Mouse (Mus musculus): Measurements from ENCODE around the gene Ufl1. TPM values are rescaled to one million over a fixed set of nuclear protein-coding genes. Genes with fewer than 3 reads are reported as not detected.
"Not testable (repeated sequence)": the region's sequence is repeated elsewhere in the genome, so short reads cannot be mapped to it uniquely, and the experiment has no call there.

Gene Ufl1
- 33.4 and 39.1 TPM in 2 replicates for polyA plus RNA-seq (2015; fragmentation: Nextera tagmentation; extraction: Ambion mirVana)

GRCm38 (mm10) chr4:25281671-25282038, at the start of gene Ufl1:
Gene Ufl1 (minus strand): TSS chr4:25281821.
- Histone ChIP-seq H3K9me3 (no peaks in the 10 kb centered on the region), H3K27ac (replicated peaks) (peak within 1 kb of the TSS; percentile 98), H3K4me2 (peak within 1 kb of the TSS; percentile 81), H3K27me3 (replicated peaks) (no peaks in the 10 kb centered on the region), H3K4me3 (peak within 1 kb of the TSS; percentile 79), H3K9ac (peak within 1 kb of the TSS; percentile 94), H3K4me1 (peaks cover 5% of the 10 kb centered on the region), H3K36me3 (peaks cover 28% of the 10 kb centered on the region)
- WGBS, result under 1% methylated on average over 30 of the region's 30 CpGs
- ATAC-seq (ENCODE audit: extremely low read depth, insufficient number of reproducible peaks, low FRiP score, low TSS enrichment), result peak; percentile 93

GRCm38 (mm10) chr4:25325684-25326220, 44.1 kb upstream of the Ufl1 start:
- H3K4me1 ChIP-seq, result no peaks in the 10 kb centered on the region
- no peak overlapping the region for H3K4me3 ChIP-seq
- 79% methylated on average over 3 of the region's 3 CpGs for WGBS
- H3K27me3 ChIP-seq (replicated peaks), result no peaks in the 10 kb centered on the region
- no peak for ATAC-seq (ENCODE audit: extremely low read depth, insufficient number of reproducible peaks, low FRiP score, low TSS enrichment)
- no peak overlapping the region for H3K4me2 ChIP-seq
- H3K27ac ChIP-seq (replicated peaks), result no peak overlapping the region
- H3K9me3 ChIP-seq, result no peaks in the 10 kb centered on the region
- H3K9ac ChIP-seq, result no peak overlapping the region
- H3K36me3 ChIP-seq, result no peaks in the 10 kb centered on the region

GRCm38 (mm10) chr4:25322631-25323178, 41.1 kb upstream of the Ufl1 start:
- Histone ChIP-seq H3K4me1 (no peaks in the 10 kb centered on the region), H3K4me3 (no peak overlapping the region), H3K4me2 (no peak overlapping the region), H3K27ac (replicated peaks) (no peak overlapping the region), H3K36me3 (no peaks in the 10 kb centered on the region), H3K9me3 (no peaks in the 10 kb centered on the region), H3K27me3 (replicated peaks) (no peaks in the 10 kb centered on the region), H3K9ac (no peak overlapping the region)
- ATAC-seq (ENCODE audit: extremely low read depth, insufficient number of reproducible peaks, low FRiP score, low TSS enrichment), result no peak
- WGBS, result 48% methylated on average over 2 of the region's 2 CpGs

DNA sequence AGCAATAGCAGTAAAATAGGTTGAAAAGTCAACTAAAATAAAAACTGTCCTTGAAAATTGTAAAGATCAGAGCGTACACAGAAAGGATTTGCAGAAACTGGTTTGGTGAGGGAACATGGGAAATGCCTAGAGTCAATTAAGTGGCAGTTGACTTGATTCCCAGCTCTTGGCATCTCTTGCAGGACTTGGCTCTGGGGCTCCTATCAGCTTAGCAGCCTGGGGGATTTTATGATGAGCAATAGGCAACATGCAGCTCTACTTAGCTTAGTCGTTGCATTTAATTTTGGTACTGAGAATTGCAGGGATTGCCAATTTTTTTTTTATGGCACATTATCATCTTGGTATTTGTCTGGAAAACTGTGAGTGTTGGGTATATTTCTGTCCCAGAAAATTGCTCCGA, 32.1 kb upstream of the Ufl1 start:
- Histone ChIP-seq H3K4me1 (no peaks in the 10 kb centered on the region), H3K4me2 (no peak overlapping the region), H3K9me3 (no peaks in the 10 kb centered on the region), H3K27ac (replicated peaks) (no peak overlapping the region), H3K27me3 (replicated peaks) (no peaks in the 10 kb centered on the region), H3K36me3 (no peaks in the 10 kb centered on the region), H3K4me3 (no peak overlapping the region), H3K9ac (no peak overlapping the region)
- WGBS, result 69% methylated on average over 3 of the region's 3 CpGs
- ATAC-seq (ENCODE audit: extremely low read depth, insufficient number of reproducible peaks, low FRiP score, low TSS enrichment), result no peak

GRCm38 (mm10) chr4:25285002-25285401, 3.4 kb upstream of the Ufl1 start:
- H3K4me3 ChIP-seq; H3K9ac ChIP-seq; H3K27ac ChIP-seq (replicated peaks); H3K27me3 ChIP-seq (replicated peaks); H3K9me3 ChIP-seq; H3K4me1 ChIP-seq; H3K36me3 ChIP-seq; ATAC-seq (ENCODE audit: extremely low read depth, insufficient number of reproducible peaks, low FRiP score, low TSS enrichment); H3K4me2 ChIP-seq: not testable (repeated sequence)
- WGBS, result 68% methylated on average over 1 of the region's 1 CpGs

DNA sequence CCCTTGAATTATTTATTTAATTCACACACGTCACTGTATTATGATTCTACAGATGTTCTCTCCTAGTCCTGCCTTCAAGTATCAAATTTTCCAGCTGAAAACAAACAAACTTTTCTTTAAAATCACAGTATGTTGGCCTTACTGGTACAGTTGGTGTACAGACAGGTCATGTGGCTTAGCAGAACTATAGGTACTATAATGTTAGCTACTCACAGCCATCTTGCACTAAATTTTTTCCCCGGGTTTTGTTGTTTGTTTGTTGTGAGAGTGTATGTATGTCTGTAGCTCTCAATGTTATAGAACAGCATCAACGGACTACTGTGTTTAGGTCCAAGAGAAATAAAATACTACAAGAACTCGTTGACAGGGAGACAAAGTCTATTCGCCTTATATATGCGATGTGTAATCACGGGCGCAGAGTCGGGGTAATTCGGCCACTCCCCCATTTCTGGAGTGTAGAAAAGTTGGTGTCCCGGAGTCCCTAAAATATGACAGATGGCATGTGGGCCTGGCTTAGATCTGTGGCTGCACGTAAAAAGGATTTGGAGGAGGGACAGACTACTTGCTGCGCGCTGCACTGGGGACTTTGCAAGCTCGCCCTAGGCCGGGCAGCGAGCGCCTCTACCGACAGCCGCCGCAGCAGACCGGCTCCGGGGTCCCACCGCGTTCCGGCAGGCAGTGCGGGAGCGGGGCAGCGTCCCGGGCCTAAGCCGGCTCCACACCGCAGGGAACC, 517 bp downstream of the Ufl1 start:
- H3K4me2 ChIP-seq, result peak overlapping the region; percentile 81

DNA sequence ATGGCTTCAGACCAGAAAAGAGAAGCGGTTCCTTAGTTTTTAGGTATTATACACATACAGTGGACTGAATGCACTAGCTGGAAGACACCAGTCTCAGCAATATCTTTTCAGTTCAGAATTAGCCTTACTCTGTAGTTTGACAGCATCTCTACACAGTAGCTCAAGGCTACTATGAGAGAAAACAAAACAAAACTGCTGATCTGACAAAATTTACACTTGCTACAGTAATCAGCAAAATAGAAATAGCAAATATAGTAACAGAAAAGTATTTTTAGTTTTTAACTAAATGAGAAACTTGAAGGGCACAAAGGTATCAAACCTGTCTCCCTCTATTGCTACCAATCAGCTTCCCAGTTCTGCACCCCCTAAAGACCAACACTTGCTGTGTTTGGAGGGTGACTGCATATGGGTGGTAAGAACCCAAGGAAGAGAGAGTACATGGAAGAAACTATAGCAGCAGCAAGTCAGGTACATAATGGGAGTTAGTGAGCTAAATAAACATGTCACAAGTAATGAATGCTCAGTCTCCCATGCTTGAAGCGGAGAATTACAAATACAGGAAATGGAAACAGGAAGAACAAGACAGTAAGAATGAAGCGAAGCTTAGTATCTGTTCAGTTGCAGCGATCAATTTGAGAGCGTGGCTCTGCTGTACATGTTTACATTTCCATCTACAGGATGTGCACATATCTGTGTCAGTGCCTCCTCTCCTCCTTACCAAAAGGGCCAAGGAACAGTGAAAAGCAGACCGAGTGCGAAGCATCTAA, 8.6 kb downstream of the Ufl1 start:
- peaks cover 86% of the 10 kb centered on the region for H3K36me3 ChIP-seq

More for the DNA sequence above, 517 bp downstream of the Ufl1 start:
- peak overlapping the region; percentile 94 for H3K9ac ChIP-seq
- H3K27me3 ChIP-seq (replicated peaks), result no peaks in the 10 kb centered on the region
- peak; percentile 80 for ATAC-seq (ENCODE audit: extremely low read depth, insufficient number of reproducible peaks, low FRiP score, low TSS enrichment)
- peaks cover 29% of the 10 kb centered on the region for H3K36me3 ChIP-seq
- WGBS, result 2% methylated on average over 32 of the region's 32 CpGs
- H3K27ac ChIP-seq (replicated peaks), result peak overlapping the region; percentile 98
- H3K4me3 ChIP-seq, result peak overlapping the region; percentile 79
- peaks cover 5% of the 10 kb centered on the region for H3K4me1 ChIP-seq
- no peaks in the 10 kb centered on the region for H3K9me3 ChIP-seq

GRCm38 (mm10) chr4:25271926-25272325, 9.7 kb downstream of the Ufl1 start:
- no peaks in the 10 kb centered on the region for H3K27me3 ChIP-seq (replicated peaks)
- H3K4me2 ChIP-seq, result no peak overlapping the region
- WGBS, result 72% methylated on average over 1 of the region's 1 CpGs
- ATAC-seq (ENCODE audit: extremely low read depth, insufficient number of reproducible peaks, low FRiP score, low TSS enrichment), result no peak
- no peak overlapping the region for H3K4me3 ChIP-seq
- H3K36me3 ChIP-seq, result peaks cover 86% of the 10 kb centered on the region
- H3K9ac ChIP-seq, result no peak overlapping the region
- no peaks in the 10 kb centered on the region for H3K9me3 ChIP-seq
- no peaks in the 10 kb centered on the region for H3K4me1 ChIP-seq
- H3K27ac ChIP-seq (replicated peaks), result no peak overlapping the region

More for the DNA sequence above, 8.6 kb downstream of the Ufl1 start:
- no peak for ATAC-seq (ENCODE audit: extremely low read depth, insufficient number of reproducible peaks, low FRiP score, low TSS enrichment)
- Histone ChIP-seq H3K4me2 (no peak overlapping the region), H3K27me3 (replicated peaks) (no peaks in the 10 kb centered on the region), H3K4me3 (no peak overlapping the region), H3K9me3 (no peaks in the 10 kb centered on the region), H3K9ac (no peak overlapping the region), H3K27ac (replicated peaks) (0 out of 2 replicates have a peak overlapping the region, but pooled peaks have one; percentile 20), H3K4me1 (no peaks in the 10 kb centered on the region)
- 73% methylated on average over 7 of the region's 7 CpGs for WGBS

DNA sequence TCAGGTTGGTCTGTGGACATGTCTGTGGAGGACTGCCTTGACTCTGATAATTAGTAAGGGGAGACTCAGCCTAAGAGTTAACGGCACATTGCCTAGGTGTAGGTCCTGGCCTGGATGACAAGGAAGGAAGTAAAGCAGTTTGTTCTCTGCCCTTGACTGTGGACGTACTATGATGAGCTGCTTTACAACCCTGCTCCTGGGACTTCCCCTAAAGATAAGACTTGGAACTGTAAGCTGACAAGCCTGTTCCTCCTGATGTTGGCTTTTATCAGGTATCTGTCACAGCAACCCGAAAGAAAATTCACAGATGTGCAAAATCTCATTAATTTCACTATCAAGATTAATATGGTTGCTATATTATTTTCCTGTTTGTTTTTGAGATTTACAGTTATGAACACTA, 14.5 kb downstream of the Ufl1 start:
- Histone ChIP-seq H3K27ac (replicated peaks) (no peak overlapping the region), H3K4me3 (no peak overlapping the region), H3K27me3 (replicated peaks) (no peaks in the 10 kb centered on the region), H3K4me2 (no peak overlapping the region), H3K9me3 (no peaks in the 10 kb centered on the region), H3K36me3 (peaks cover 86% of the 10 kb centered on the region), H3K4me1 (no peaks in the 10 kb centered on the region), H3K9ac (no peak overlapping the region)
- WGBS, result 53% methylated on average over 3 of the region's 3 CpGs
- ATAC-seq (ENCODE audit: extremely low read depth, insufficient number of reproducible peaks, low FRiP score, low TSS enrichment), result no peak

- H3K9ac ChIP-seq, result no peak overlapping the region
- H3K27ac ChIP-seq (replicated peaks), result no peak overlapping the region
- no peak for ATAC-seq (ENCODE audit: extremely low read depth, insufficient number of reproducible peaks, low FRiP score, low TSS enrichment)
- no peaks in the 10 kb centered on the region for H3K9me3 ChIP-seq
- 84% methylated on average over 7 of the region's 7 CpGs for WGBS
- peaks cover 70% of the 10 kb centered on the region for H3K36me3 ChIP-seq
- no peak overlapping the region for H3K4me2 ChIP-seq
- no peaks in the 10 kb centered on the region for H3K4me1 ChIP-seq
- H3K27me3 ChIP-seq (replicated peaks), result no peaks in the 10 kb centered on the region
- H3K4me3 ChIP-seq, result no peak overlapping the region
Observed at GRCm38 (mm10) chr4:25257822-25258398, 23.7 kb downstream of the Ufl1 start.

DNA sequence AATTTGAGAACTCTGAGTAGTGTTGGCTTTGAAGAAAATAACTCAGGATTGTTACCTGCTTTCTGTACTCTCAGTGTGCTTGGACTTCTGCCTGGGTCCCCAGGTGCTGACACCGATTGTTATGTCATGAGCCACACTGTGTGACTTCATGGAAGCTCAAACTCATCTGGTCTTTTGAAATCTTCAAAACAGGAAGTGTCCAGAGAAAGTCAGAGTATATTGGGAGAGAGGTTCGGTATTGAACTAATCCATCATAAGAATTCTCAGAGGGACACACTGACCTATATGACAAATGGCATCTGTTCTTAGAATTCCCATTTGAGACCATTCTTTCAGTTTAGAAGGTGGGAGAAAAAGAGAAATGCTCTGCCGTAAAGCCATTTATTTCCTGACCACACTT, 38.8 kb downstream of the Ufl1 start, which contains the start of gene Fhl5:
Fhl5 (minus strand) TSS at position 101 of the 400 bp plus-strand sequence.
- no peak within 1 kb of the TSS for H3K4me2 ChIP-seq
- no peak for ATAC-seq (ENCODE audit: extremely low read depth, insufficient number of reproducible peaks, low FRiP score, low TSS enrichment)

More for the DNA sequence above, 38.8 kb downstream of the Ufl1 start, which contains the start of gene Fhl5:
- Histone ChIP-seq H3K4me3 (no peak within 1 kb of the TSS), H3K9me3 (no peaks in the 10 kb centered on the region), H3K9ac (no peak within 1 kb of the TSS), H3K4me1 (no peaks in the 10 kb centered on the region), H3K27ac (replicated peaks) (no peak within 1 kb of the TSS), H3K27me3 (replicated peaks) (no peaks in the 10 kb centered on the region), H3K36me3 (0 out of 2 replicates have a peak, but pooled peaks cover under 1% of the 10 kb centered on the region)
- WGBS, result 87% methylated on average over 3 of the region's 3 CpGs

All from heart, embryonic 13.5 days (tissue).